ENCODE assay signal across 19 mouse cellular contexts in the genomic region with DNA sequence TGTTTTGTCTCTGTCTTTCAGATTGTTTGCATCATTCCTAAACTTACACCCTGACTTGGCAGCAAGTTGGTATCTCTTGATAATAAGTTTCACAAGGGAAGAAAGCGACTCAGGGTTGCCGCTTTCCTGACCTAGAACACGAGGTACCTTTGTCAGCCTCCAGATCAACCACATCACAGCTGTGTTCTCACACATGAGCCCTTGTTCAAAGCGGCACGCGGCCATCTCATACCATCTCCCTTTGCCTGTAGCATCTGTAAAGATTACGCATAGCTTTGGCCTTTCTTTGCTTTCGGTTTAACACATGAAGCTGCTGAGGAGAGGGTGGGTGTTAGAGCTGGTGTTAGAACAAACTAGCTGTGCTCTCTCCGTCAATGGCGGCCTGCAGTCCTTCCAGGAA. TPM values are rescaled to one million over a fixed set of nuclear protein-coding genes. Genes with fewer than 3 reads are reported as not detected.
DNase-seq lines count a peak whose midpoint lies in the region; ATAC-seq and TF ChIP-seq lines count a peak whose summit lies in the region.
"Had no signal": no experiment of that assay in that cellular context is flagged by ENCODE, and none has a peak within 500 bp of the region (broad histone marks: within the 10 kb centered on the region; RNA-seq: fewer than 3 reads in every experiment).

No protein-coding gene starts in this region.

- no peak for TF ChIP-seq CTCF in thymus, adult 2 months (IDR thresholded peaks at IDR 0.05; ENCODE audit: borderline replicate concordance, control insufficient read depth, extremely low read depth, insufficient read depth, low read length, poor library complexity)

- peak; percentile 68 for ATAC-seq in inflammation-experienced regulatory T-cells, adult 6 months
- no peak for ATAC-seq in forebrain, embryonic 13.5 days
- no peak for ATAC-seq in midbrain, embryonic 11.5 days (ENCODE audit: low FRiP score)
- ATAC-seq: Patski had no signal

- 16% methylated on average over 10 of the region's 10 CpGs for WGBS in thymus, adult 2 months
- WGBS in forebrain, embryonic 13.5 days = 93% methylated on average over 10 of the region's 10 CpGs
- WGBS in midbrain, embryonic 11.5 days = 93% methylated on average over 10 of the region's 10 CpGs

- no peak overlapping the region for H3K4me2 ChIP-seq in forebrain, embryonic 13.5 days
- H3K4me2 ChIP-seq in midbrain, embryonic 11.5 days = no peak overlapping the region
- H3K4me2 ChIP-seq: hindbrain, embryonic 14.5 days; limb, embryonic 15.5 days had no signal

- DNase-seq in ovary, postnatal 36 days (ENCODE audit: low spot score) = peak; percentile 7
- DNase-seq in ovary, postnatal 10 days (ENCODE audit: low spot score) = no peak
- DNase-seq in thymus, adult 2 months = peak; percentile 13
- no peak for DNase-seq in kidney, adult 11 months
- no peak for DNase-seq in liver
- DNase-seq in midbrain, embryonic 11.5 days (ENCODE audit: low spot score, missing footprints) = no peak
- DNase-seq: adrenal gland, postnatal 14 days; cerebellum, adult 18-20 months; gastrocnemius, postnatal 10 days; heart, adult 11 months; heart, postnatal 36 days; layer of hippocampus, postnatal 36 days; midbrain, embryonic 14.5 days; right cerebral cortex, adult 18-20 months had no signal

- 0 out of 2 replicates have a peak, but pooled peaks cover 4% of the 10 kb centered on the region for H3K9me3 ChIP-seq in forebrain, embryonic 13.5 days (replicated peaks)
- H3K9me3 ChIP-seq in midbrain, embryonic 11.5 days (ENCODE audit: control insufficient read depth, low read length) = peaks cover 2% of the 10 kb centered on the region; the same call in 1 of the 2 replicates
- H3K9me3 ChIP-seq: limb, embryonic 15.5 days had no signal

- H3K27me3 ChIP-seq in thymus, adult 2 months (ENCODE audit: control insufficient read depth, insufficient read depth, low read length) = no peaks in the 10 kb centered on the region
- peaks cover 4% of the 10 kb centered on the region; the same call in 1 of the 2 replicates for H3K27me3 ChIP-seq in forebrain, embryonic 13.5 days
- H3K27me3 ChIP-seq in midbrain, embryonic 11.5 days (ENCODE audit: control insufficient read depth, insufficient read depth, low read length) = no peaks in the 10 kb centered on the region
- H3K27me3 ChIP-seq: limb, embryonic 15.5 days had no signal

- no peaks in the 10 kb centered on the region for H3K36me3 ChIP-seq in thymus, adult 2 months (ENCODE audit: control insufficient read depth, insufficient read depth, low read length)
- H3K36me3 ChIP-seq in forebrain, embryonic 13.5 days (ENCODE audit: poor library complexity, severe bottlenecking) = no peaks in the 10 kb centered on the region
- H3K36me3 ChIP-seq in midbrain, embryonic 11.5 days (ENCODE audit: control insufficient read depth, insufficient read depth, low read length) = no peaks in the 10 kb centered on the region
- H3K36me3 ChIP-seq: limb, embryonic 15.5 days had no signal

- H3K27ac ChIP-seq in thymus, adult 2 months (ENCODE audit: control insufficient read depth, insufficient read depth, low read length) = no peak overlapping the region
- no peak overlapping the region for H3K27ac ChIP-seq in forebrain, embryonic 13.5 days
- H3K27ac ChIP-seq in midbrain, embryonic 11.5 days (ENCODE audit: low read depth, low read length) = no peak overlapping the region
- H3K27ac ChIP-seq: hindbrain, embryonic 14.5 days; limb, embryonic 15.5 days had no signal

- no peak for TF ChIP-seq POLR2A in thymus, adult 2 months (IDR thresholded peaks at IDR 0.05; ENCODE audit: control insufficient read depth, extremely low read depth, insufficient read depth, low read length, poor library complexity)

- no peak overlapping the region for H3K9ac ChIP-seq in forebrain, embryonic 13.5 days
- H3K9ac ChIP-seq in midbrain, embryonic 11.5 days (ENCODE audit: low read length) = no peak overlapping the region
- H3K9ac ChIP-seq: hindbrain, embryonic 14.5 days; limb, embryonic 15.5 days had no signal

- H3K4me3 ChIP-seq in thymus, adult 2 months (ENCODE audit: control insufficient read depth, insufficient read depth, low read length) = no peak overlapping the region
- no peak overlapping the region for H3K4me3 ChIP-seq in forebrain, embryonic 13.5 days
- no peak overlapping the region for H3K4me3 ChIP-seq in midbrain, embryonic 11.5 days (ENCODE audit: low read depth, low read length)
- H3K4me3 ChIP-seq: limb, embryonic 15.5 days had no signal

- H3K4me1 ChIP-seq in thymus, adult 2 months (replicated peaks; ENCODE audit: control insufficient read depth, insufficient read depth, low read length) = peaks cover 3% of the 10 kb centered on the region; the same call in 1 of the 2 replicates
- no peaks in the 10 kb centered on the region for H3K4me1 ChIP-seq in forebrain, embryonic 13.5 days
- no peaks in the 10 kb centered on the region; the same call in 1 of the 2 replicates for H3K4me1 ChIP-seq in midbrain, embryonic 11.5 days (ENCODE audit: control insufficient read depth, insufficient read depth, low read length)
- H3K4me1 ChIP-seq: limb, embryonic 15.5 days had no signal

RNA-seq across cellular contexts. Expression of gene Prep, which starts 46.7 kb away (rescaled TPM):
- 1 to 10 TPM; 1.9 to 5.7 (median 3.7) TPM for polyA plus RNA-seq in inflammation-experienced regulatory T-cells, adult 6 months (2017; shearing (Covaris generic))
- 28.1 and 34.4 TPM in 2 replicates for polyA plus RNA-seq in thymus, adult 2 months (2012; rRNA removed)
- 18.3 and 20.3 TPM in 2 replicates for polyA plus RNA-seq in forebrain, embryonic 13.5 days (2015; fragmentation: Nextera tagmentation; extraction: Ambion mirVana)
- 27.3 and 29.2 TPM in 2 replicates for polyA plus RNA-seq in midbrain, embryonic 11.5 days (2014; fragmentation: Nextera tagmentation; extraction: Ambion mirVana)

Comparison
In these comparisons a context has a peak if more than half of its experiments do, and no peak if none do; other contexts are left out.
1. DNase-seq: peak in ovary, postnatal 36 days (single experiment) and thymus, adult 2 months (single experiment); none in ovary, postnatal 10 days (single experiment), kidney, adult 11 months (single experiment), liver (single experiment) and midbrain, embryonic 11.5 days (single experiment).